Comparison of ENCODE assay signal across 1 mouse cellular context in genomic region chr13:64248775-64249524, GRCm38 (mm10).
TF ChIP-seq lines count a peak whose summit lies in the region.

No protein-coding gene starts in this region.

TF ChIP-seq in CH12.LX, 34 proteins besides CTCF, POLR2A, EP300 and RAD21 (continued from another document):
- TF ChIP-seq KAT2A (IDR thresholded peaks at IDR 0.05; ENCODE audit: insufficient replicate concordance, low read length) = 0 out of 2 replicates have a peak, but pooled peaks have one; percentile 38
- TF ChIP-seq MAZ (IDR thresholded peaks at IDR 0.05; ENCODE audit: low read depth, low read length) = 0 out of 2 replicates have a peak, but pooled peaks have one; percentile 71
- TF ChIP-seq NRF1 (IDR thresholded peaks at IDR 0.05; ENCODE audit: low read depth, low read length) = no peak
- peak; percentile 26; the same call in 1 of the 2 replicates for TF ChIP-seq TBP (conservative IDR thresholded peaks at IDR 0.05; ENCODE audit: low read depth, low read length)
- TF ChIP-seq TCF12 (IDR thresholded peaks at IDR 0.05; ENCODE audit: low read depth, low read length) = peak; percentile 57; the same call in 1 of the 2 replicates
- no peak for TF ChIP-seq POLR2AphosphoS2 (IDR thresholded peaks at IDR 0.05; ENCODE audit: low read depth, low read length)
- peak; percentile 62; the same call in 1 of the 2 replicates for TF ChIP-seq E2F4 (IDR thresholded peaks at IDR 0.05; ENCODE audit: insufficient replicate concordance, low read depth, low read length)
- peak; percentile 43; the same call in 1 of the 2 replicates for TF ChIP-seq CHD1 (IDR thresholded peaks at IDR 0.05; ENCODE audit: low read depth, low read length)
- peak; percentile 62; the same call in 1 of the 2 replicates for TF ChIP-seq IRF4 (IDR thresholded peaks at IDR 0.05; ENCODE audit: low read depth, low read length)
- 0 out of 2 replicates have a peak, but pooled peaks have one; percentile 3 for TF ChIP-seq ETS1 (conservative IDR thresholded peaks at IDR 0.05; ENCODE audit: low read depth, low read length)
- TF ChIP-seq MXI1 (IDR thresholded peaks at IDR 0.05; ENCODE audit: low read depth, low read length) = peak; percentile 76; the same call in 1 of the 2 replicates
- peak; percentile 60; the same call in 1 of the 2 replicates for TF ChIP-seq NELFE (IDR thresholded peaks at IDR 0.05; ENCODE audit: low read depth, low read length)
- TF ChIP-seq SIN3A (IDR thresholded peaks at IDR 0.05; ENCODE audit: low read length) = no peak; the same call in 1 of the 2 replicates
- 0 out of 2 replicates have a peak, but pooled peaks have one; percentile 30 for TF ChIP-seq UBTF (IDR thresholded peaks at IDR 0.05; ENCODE audit: low read depth, low read length)
- TF ChIP-seq JUN (IDR thresholded peaks at IDR 0.05; ENCODE audit: insufficient read depth, low read depth, low read length) = no peak
- no peak for TF ChIP-seq RCOR1 (conservative IDR thresholded peaks at IDR 0.05; ENCODE audit: low read depth, low read length)
- no peak for TF ChIP-seq USF2 (conservative IDR thresholded peaks at IDR 0.05; ENCODE audit: low read depth, low read length)
- no peak for TF ChIP-seq MEF2A (IDR thresholded peaks at IDR 0.05; ENCODE audit: borderline replicate concordance, low read depth, low read length)
- no peak for TF ChIP-seq MAFK (IDR thresholded peaks at IDR 0.05; ENCODE audit: insufficient replicate concordance, low read length)
- TF ChIP-seq CHD2 (IDR thresholded peaks at IDR 0.05; ENCODE audit: low read length) = peak; percentile 43; the same call in 1 of the 2 replicates
- TF ChIP-seq HCFC1 (IDR thresholded peaks at IDR 0.05; ENCODE audit: low read depth, low read length) = peak; percentile 33; the same call in 1 of the 2 replicates
- no peak for TF ChIP-seq GABPA (IDR thresholded peaks at IDR 0.05; ENCODE audit: insufficient replicate concordance, low read depth, low read length)
- no peak for TF ChIP-seq ELF1 (IDR thresholded peaks at IDR 0.05; ENCODE audit: low read depth, low read length)
- no peak for TF ChIP-seq PAX5 (IDR thresholded peaks at IDR 0.05; ENCODE audit: low read length)
- no peak for TF ChIP-seq USF1 (IDR thresholded peaks at IDR 0.05; ENCODE audit: low read depth, low read length)
- TF ChIP-seq BHLHE40 (IDR thresholded peaks at IDR 0.05; ENCODE audit: low read depth, low read length) = no peak
- no peak for TF ChIP-seq ZKSCAN1 (IDR thresholded peaks at IDR 0.05; ENCODE audit: borderline replicate concordance, low read depth, low read length)
